Mouse (Mus musculus) forebrain, embryonic 16.5 days (tissue): ENCODE measurements around the gene Bola2. TPM values are rescaled to one million over a fixed set of nuclear protein-coding genes. Genes with fewer than 3 reads are reported as not detected.

ENCODE experiments used
- polyA plus RNA-seq: library from polyadenylated mRNA; unstranded; fragments of >200 nt; fragmentation: Nextera tagmentation; extraction: Ambion mirVana; gene quantifications from 2 replicates; pipeline ENCODE4 v1.2.1, GENCODE M21; 2015

Gene Bola2
- polyA plus RNA-seq, 1 experiment from 2014 or later, result 132 TPM

Other genes starting within 250 kb of the Bola2 start
- gene Atp2a1, start 232.3 kb upstream of the Bola2 start, polyA plus RNA-seq, result 0.30 and 0.51 TPM in 2 replicates
- gene Sh2b1, start 220.0 kb upstream of the Bola2 start, polyA plus RNA-seq, result 71.2 and 73.9 TPM in 2 replicates
- 131 and 140 TPM in 2 replicates for gene Tufm, start 208.0 kb upstream of the Bola2 start, polyA plus RNA-seq
- 65.4 and 69.9 TPM in 2 replicates for gene Atxn2l, start 192.0 kb upstream of the Bola2 start, polyA plus RNA-seq
- 181 and 190 TPM in 2 replicates for gene Eif3c, start 129.0 kb upstream of the Bola2 start, polyA plus RNA-seq
- gene Apobr, start 110.5 kb upstream of the Bola2 start, polyA plus RNA-seq, result 0.29 and 0.77 TPM in 2 replicates
- gene Cln3, start 109.6 kb upstream of the Bola2 start, polyA plus RNA-seq, result 34.4 and 37.3 TPM in 2 replicates
- not detected in 2 replicates for gene Il27, start 100.5 kb upstream of the Bola2 start, polyA plus RNA-seq
- gene Nupr1, start 64.5 kb upstream of the Bola2 start, polyA plus RNA-seq, result 5.2 and 5.7 TPM in 2 replicates
- gene Sgf29, start 46.1 kb upstream of the Bola2 start, polyA plus RNA-seq, result 55.8 and 57.5 TPM in 2 replicates
- 4.3 and 5.9 TPM in 2 replicates for gene Sult1a1, start 19.0 kb upstream of the Bola2 start, polyA plus RNA-seq
- gene Slx1b, start 383 bp downstream of the Bola2 start, polyA plus RNA-seq, result 14.4 and 20.3 TPM in 2 replicates
- 109 and 119 TPM in 2 replicates for gene Coro1a, start 12.4 kb downstream of the Bola2 start, polyA plus RNA-seq
- gene Mapk3, start 64.2 kb downstream of the Bola2 start, polyA plus RNA-seq, result 98.2 and 100.0 TPM in 2 replicates
- 1.3 and 2.6 TPM in 2 replicates for gene Gdpd3, start 70.9 kb downstream of the Bola2 start, polyA plus RNA-seq
- gene Ypel3, start 81.6 kb downstream of the Bola2 start, polyA plus RNA-seq, result 199 and 202 TPM in 2 replicates
- gene Tbx6, start 86.1 kb downstream of the Bola2 start, polyA plus RNA-seq, result 0.73 and 0.86 TPM in 2 replicates
- 196 and 202 TPM in 2 replicates for gene Ppp4c, start 97.1 kb downstream of the Bola2 start, polyA plus RNA-seq
- 32.8 and 40.4 TPM in 2 replicates for gene Fam57b, start 102.3 kb downstream of the Bola2 start, polyA plus RNA-seq
- gene 4930451I11Rik, start 136.2 kb downstream of the Bola2 start, polyA plus RNA-seq, result not detected in 2 replicates
- 10.8 and 14.3 TPM in 2 replicates for gene Doc2a, start 152.0 kb downstream of the Bola2 start, polyA plus RNA-seq
- gene Hirip3, start 166.6 kb downstream of the Bola2 start, polyA plus RNA-seq, result 25.6 and 28.1 TPM in 2 replicates
- gene Ino80e, start 167.0 kb downstream of the Bola2 start, polyA plus RNA-seq, result 95.1 and 97.9 TPM in 2 replicates
- gene Taok2, start 189.3 kb downstream of the Bola2 start, polyA plus RNA-seq, result 55.3 and 65.6 TPM in 2 replicates
- 33.3 and 37.3 TPM in 2 replicates for gene Tmem219, start 227.5 kb downstream of the Bola2 start, polyA plus RNA-seq
- gene Kctd13, start 233.5 kb downstream of the Bola2 start, polyA plus RNA-seq, result 131 and 132 TPM in 2 replicates